Mouse (Mus musculus) G1E (cell line): ENCODE data around the gene Edem3. TPM values are rescaled to one million over a fixed set of nuclear protein-coding genes. Genes with fewer than 3 reads are reported as not detected.
"Not testable (repeated sequence)": the region's sequence is repeated elsewhere in the genome, so short reads cannot be mapped to it uniquely, and the experiment has no call there.

Experiments used
- ATAC-seq: 2 replicates; pipeline ENCODE4 v1.8.0; 2016; ENCODE audit warnings: mild to moderate bottlenecking; ENCODE audit not compliant: insufficient number of reproducible peaks, poor library complexity, low FRiP score, severe bottlenecking; ENCODE audit errors: extremely low read depth
- DNase-seq: peaks from one replicate; pipeline ENCODE4 v3.0.0; 2012; ENCODE audit warnings: low spot score
- H3K27me3 ChIP-seq: 2 replicates; pipeline ENCODE4 v1.6.1; 2012; ENCODE audit warnings: mild to moderate bottlenecking, low read length, inconsistent platforms; ENCODE audit not compliant: insufficient read depth
- H3K36me3 ChIP-seq: replicated peaks from 2 replicates; pipeline ENCODE3; 2012; ENCODE audit warnings: mild to moderate bottlenecking, inconsistent platforms
- H3K4me1 ChIP-seq: 2 replicates; pipeline ENCODE4 v1.6.1; 2012; ENCODE audit warnings: low read depth, low read length, inconsistent platforms, mixed read lengths; ENCODE audit not compliant: insufficient read depth
- H3K4me3 ChIP-seq: 2 replicates; pipeline ENCODE4 v1.5.1; 2012; ENCODE audit warnings: low read depth, mild to moderate bottlenecking, inconsistent platforms, low read length, moderate library complexity, mixed read lengths
- H3K9me3 ChIP-seq: replicated peaks from 2 replicates; pipeline ENCODE4 v1.6.1; 2012; ENCODE audit warnings: inconsistent platforms
- CTCF ChIP-seq: IDR thresholded peaks from 2 replicates; pipeline ENCODE4 v1.5.1; 2012; ENCODE audit warnings: low read depth, low read length, inconsistent platforms, mixed read lengths
- GATA1 ChIP-seq: IDR thresholded peaks from 2 replicates; pipeline ENCODE4 v1.6.1; 2012; ENCODE audit warnings: borderline replicate concordance, low read length, inconsistent platforms, mixed read lengths
- GATA2 ChIP-seq: IDR thresholded peaks from 2 replicates; pipeline ENCODE4 v1.6.1; 2012; ENCODE audit warnings: low read depth, low read length, inconsistent platforms, borderline replicate concordance
- POLR2AphosphoS5 ChIP-seq: IDR thresholded peaks from 2 replicates; pipeline ENCODE4 v1.6.1; 2012; ENCODE audit warnings: low read depth, low read length, inconsistent platforms; ENCODE audit not compliant: insufficient replicate concordance
- TAL1 ChIP-seq: conservative IDR thresholded peaks from 2 replicates; pipeline ENCODE4 v1.6.1; 2012; ENCODE audit warnings: low read depth, low read length, inconsistent platforms, mixed read lengths
- polyA plus RNA-seq: library from polyadenylated mRNA; stranded (reverse); fragments of >175 nt; gene quantifications from 2 replicates; pipeline ENCODE4 v1.2.3, GENCODE M21; 2012
- total RNA-seq, 2 experiments: library from RNA; stranded (forward) in 1 of 2; stranded (reverse) in 1 of 2; fragments of 200-1000 nt in 1 of 2; fragments of >200 nt in 1 of 2; fragmentation: Nextera tagmentation in 1 of 2; gene quantifications; 2 replicates each; pipeline ENCODE4 v1.2.3; 2014 to 2017

The Edem3 gene
- total and polyA plus RNA-seq, 3 experiments, result 7.7 to 64.0 (median 31.2) TPM

DNA sequence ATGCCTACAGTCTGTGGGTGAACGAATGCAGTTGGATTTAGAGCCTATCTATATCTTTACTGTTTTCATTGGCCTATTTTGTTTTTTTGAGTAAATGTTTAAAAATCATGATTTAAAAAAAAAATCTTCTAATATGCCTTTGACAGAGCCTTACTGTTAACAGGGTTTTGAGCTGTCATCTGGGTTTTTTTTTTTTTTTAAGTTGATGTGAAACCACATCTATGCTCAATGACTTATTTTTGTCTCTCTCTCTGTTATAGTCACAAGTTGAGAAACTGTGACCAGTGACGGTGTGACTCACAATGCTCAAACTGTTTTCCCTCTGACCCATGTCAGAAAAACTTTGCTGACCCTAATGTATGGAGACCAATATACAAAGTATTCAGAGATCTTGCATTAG, 28.2 kb downstream of the Edem3 start:
- Histone ChIP-seq H3K27me3 (no peaks in the 10 kb centered on the region), H3K9me3 (no peaks in the 10 kb centered on the region), H3K36me3 (peaks cover 73% of the 10 kb centered on the region), H3K4me1 (peaks cover 2% of the 10 kb centered on the region; the same call in 1 of the 2 replicates), H3K4me3 (no peak overlapping the region)
- ATAC-seq (no peak), DNase-seq (no peak)
- TF ChIP-seq POLR2AphosphoS5 (no peak), GATA1 (no peak), GATA2 (no peak), CTCF (no peak), TAL1 (no peak)

DNA sequence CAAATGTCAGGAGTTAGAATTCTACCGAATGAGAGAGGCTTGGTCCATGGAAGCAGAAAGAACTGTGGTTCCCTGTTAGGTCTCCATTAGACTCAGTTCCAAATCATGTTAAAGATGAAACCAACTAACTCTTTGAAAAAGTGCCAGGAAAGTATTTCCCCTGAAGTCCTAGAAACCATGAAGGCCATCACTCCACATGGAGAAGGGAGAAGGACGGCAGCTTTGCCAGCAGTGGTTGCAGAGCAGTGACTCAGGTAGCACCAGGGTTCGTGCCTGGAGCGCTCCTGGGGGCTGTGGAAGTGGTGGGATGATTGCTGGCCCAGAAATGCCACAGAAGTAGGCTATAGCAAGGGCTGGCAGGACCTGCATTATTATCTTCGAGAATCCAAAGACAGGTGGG, 31.2 kb downstream of the Edem3 start:
- no peak for ATAC-seq
- no peak for DNase-seq
- Histone ChIP-seq H3K27me3 (no peaks in the 10 kb centered on the region), H3K9me3 (no peaks in the 10 kb centered on the region), H3K4me1 (no peaks in the 10 kb centered on the region; the same call in 1 of the 2 replicates), H3K36me3 (peaks cover 75% of the 10 kb centered on the region), H3K4me3 (no peak overlapping the region)
- TF ChIP-seq GATA2 (no peak), GATA1 (no peak), POLR2AphosphoS5 (no peak), TAL1 (no peak), CTCF (no peak)

DNA sequence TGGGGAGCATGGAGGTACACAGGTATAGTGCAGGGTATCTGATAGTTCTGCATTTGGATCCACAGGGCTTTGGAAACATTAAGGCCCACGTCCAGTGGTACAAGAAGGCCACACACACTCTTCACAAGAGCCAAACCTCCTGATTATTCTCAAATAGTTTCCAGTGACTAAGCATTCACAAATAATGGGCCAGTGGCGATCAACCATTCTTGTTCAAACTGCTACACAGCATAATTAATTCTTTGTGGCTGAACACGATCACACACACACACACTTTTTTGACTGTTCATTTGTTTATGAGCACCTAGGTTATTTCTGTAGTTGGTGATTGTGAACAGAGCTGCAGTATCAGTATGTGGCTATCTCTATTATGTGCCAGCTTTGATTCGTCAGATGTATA, 34.0 kb downstream of the Edem3 start:
- H3K36me3 ChIP-seq, result peaks cover 82% of the 10 kb centered on the region
- no peak for DNase-seq
- H3K9me3 ChIP-seq, result no peaks in the 10 kb centered on the region
- no peaks in the 10 kb centered on the region for H3K27me3 ChIP-seq
- TF ChIP-seq GATA1, result no peak
- no peak for TF ChIP-seq POLR2AphosphoS5
- TF ChIP-seq GATA2, result no peak
- H3K4me1 ChIP-seq, result no peaks in the 10 kb centered on the region; the same call in 1 of the 2 replicates
- no peak overlapping the region for H3K4me3 ChIP-seq
- no peak for ATAC-seq

DNA sequence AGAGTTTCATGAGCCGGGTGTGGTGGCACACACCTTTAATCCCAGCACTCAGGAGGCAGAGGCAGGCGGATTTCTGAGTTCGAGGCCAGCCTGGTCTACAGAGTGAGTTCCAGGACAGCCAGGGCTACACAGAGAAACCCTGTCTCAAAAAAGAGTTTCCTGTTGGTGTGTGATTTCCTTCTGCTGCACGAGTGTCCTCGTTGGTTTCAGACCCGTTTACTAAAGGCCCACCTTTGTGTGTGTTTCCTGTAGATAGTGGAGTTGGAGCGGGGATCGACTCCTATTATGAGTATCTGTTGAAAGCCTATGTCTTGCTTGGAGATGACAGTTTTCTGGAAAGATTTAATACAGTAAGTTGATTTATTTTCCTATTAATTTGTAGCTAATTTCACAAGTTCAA, 36.9 kb downstream of the Edem3 start:
- not testable (repeated sequence) for H3K4me3 ChIP-seq, ATAC-seq, H3K9me3 ChIP-seq, DNase-seq, H3K4me1 ChIP-seq, H3K27me3 ChIP-seq
- H3K36me3 ChIP-seq, result peaks cover 85% of the 10 kb centered on the region

DNA sequence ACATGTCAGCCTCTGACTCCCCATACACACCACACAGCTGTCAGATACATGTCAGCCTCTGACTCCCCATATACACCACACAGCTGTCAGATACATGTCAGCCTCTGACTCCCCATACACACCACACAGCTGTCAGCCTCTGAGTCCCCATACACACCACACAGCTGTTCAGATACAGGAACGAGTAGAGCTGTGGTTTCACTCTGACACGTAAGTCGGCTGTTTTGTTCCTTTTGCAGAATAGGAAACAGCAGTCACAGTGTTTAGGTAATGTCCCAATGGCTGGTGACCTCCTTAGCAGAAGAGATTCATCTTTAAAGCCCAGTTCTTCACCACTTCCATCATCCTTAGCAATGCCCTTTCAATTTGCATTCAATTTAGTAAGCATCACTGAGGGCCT, 47.6 kb downstream of the Edem3 start:
- not testable (repeated sequence) for DNase-seq, ATAC-seq, H3K27me3 ChIP-seq, H3K4me3 ChIP-seq, H3K9me3 ChIP-seq, H3K4me1 ChIP-seq
- peaks cover 73% of the 10 kb centered on the region for H3K36me3 ChIP-seq

DNA sequence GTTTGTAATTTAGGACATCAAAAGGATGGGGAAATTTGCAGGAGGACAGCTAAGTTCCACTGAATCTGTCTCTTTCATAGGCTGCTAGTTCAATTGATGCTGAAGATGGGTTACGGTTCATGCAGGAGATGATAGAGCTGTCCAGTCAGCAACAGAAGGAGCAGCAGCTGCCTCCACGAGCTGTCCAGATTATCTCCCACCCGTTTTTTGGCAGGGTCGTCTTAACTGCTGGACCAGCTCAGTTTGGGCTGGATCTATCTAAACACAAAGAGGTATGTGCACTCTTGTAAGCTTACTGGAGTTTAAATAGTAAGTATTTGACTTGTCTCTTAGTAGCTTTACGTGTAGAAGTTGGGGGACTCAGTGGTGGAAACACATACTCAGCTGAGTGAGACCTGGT, 52.1 kb downstream of the Edem3 start:
- Histone ChIP-seq H3K4me3 (no peak overlapping the region), H3K9me3 (no peaks in the 10 kb centered on the region), H3K4me1 (no peaks in the 10 kb centered on the region), H3K36me3 (peaks cover 87% of the 10 kb centered on the region), H3K27me3 (no peaks in the 10 kb centered on the region)
- ATAC-seq (no peak), DNase-seq (no peak)
- no peak for TF ChIP-seq GATA1
- no peak for TF ChIP-seq TAL1
- no peak for TF ChIP-seq CTCF
- no peak for TF ChIP-seq POLR2AphosphoS5
- no peak for TF ChIP-seq GATA2

DNA sequence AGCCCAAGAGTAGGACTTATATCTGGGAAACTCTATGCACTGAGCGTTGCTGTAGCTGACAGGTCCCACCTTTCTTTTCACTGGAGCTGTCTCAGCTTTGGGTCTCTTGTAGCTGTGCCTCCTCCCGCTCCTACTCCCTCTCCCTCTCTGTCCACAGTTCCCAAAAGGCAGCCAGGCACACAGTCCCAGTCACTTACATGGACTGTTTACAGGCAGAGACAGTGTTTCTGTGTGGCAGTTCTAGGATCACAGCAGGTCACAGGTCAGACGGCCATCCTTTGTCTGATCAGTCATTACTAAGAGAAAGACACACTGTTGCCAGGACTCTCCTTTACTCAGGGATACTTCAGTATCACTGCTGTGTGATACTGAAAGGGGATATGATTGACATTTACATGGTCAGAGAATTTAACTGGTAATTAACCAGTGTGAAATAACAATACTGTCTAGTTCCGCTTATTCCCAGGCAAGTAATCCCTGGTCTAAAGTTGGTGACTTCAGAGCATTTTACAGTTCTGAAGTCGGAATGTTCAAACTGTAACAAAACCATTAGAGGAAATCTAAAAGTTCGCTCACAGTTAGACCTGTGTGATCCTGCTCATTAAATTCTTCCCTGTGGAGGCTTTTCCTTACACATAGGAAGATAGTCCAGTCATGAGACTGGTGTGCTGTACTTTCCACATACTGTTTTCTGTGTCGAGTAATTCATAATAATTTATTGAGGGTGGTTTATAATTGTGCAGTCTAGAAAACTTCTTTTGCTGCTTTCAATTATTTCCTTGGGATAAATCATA, 55.7 kb downstream of the Edem3 start:
- no peak for TF ChIP-seq GATA1
- TF ChIP-seq TAL1, result no peak
- TF ChIP-seq GATA2, result no peak
- TF ChIP-seq CTCF, result no peak
- no peak for TF ChIP-seq POLR2AphosphoS5
- H3K4me3 ChIP-seq, result no peak overlapping the region
- no peaks in the 10 kb centered on the region for H3K9me3 ChIP-seq
- ATAC-seq (no peak), DNase-seq (no peak)
- peaks cover 82% of the 10 kb centered on the region for H3K36me3 ChIP-seq
- no peaks in the 10 kb centered on the region for H3K4me1 ChIP-seq
- no peaks in the 10 kb centered on the region for H3K27me3 ChIP-seq
